Mouse (Mus musculus) lung, embryonic 15.5 days (tissue): ENCODE data around the gene Brd1. TPM values are rescaled to one million over a fixed set of nuclear protein-coding genes. Genes with fewer than 3 reads are reported as not detected.
"Not testable (repeated sequence)": the region's sequence is repeated elsewhere in the genome, so short reads cannot be mapped to it uniquely, and the experiment has no call there.

ENCODE experiments used
- ATAC-seq: fragments of 200-750 bp; cut with Nextera tagmentation; 2 replicates; pipeline ENCODE4 v1.8.0; 2017; ENCODE audit warnings: moderate number of reproducible peaks, borderline replicate concordance; ENCODE audit not compliant: low FRiP score, low TSS enrichment; ENCODE audit errors: extremely low read depth
- H3K27ac ChIP-seq: fragments of 300-500 bp; sonication (generic); 2 replicates; pipeline ENCODE4 v1.5.1; 2015; ENCODE audit warnings: moderate library complexity, mild to moderate bottlenecking, inconsistent platforms
- H3K27me3 ChIP-seq: fragments of 300-500 bp; sonication (generic); 2 replicates; pipeline ENCODE4 v1.6.1; 2015; ENCODE audit warnings: inconsistent platforms
- H3K36me3 ChIP-seq: fragments of 300-500 bp; sonication (generic); 2 replicates; pipeline ENCODE4 v1.6.1; 2015; ENCODE audit warnings: inconsistent platforms
- H3K4me1 ChIP-seq: fragments of 300-500 bp; sonication (generic); 2 replicates; pipeline ENCODE4 v1.6.1; 2015; ENCODE audit warnings: inconsistent platforms
- H3K4me2 ChIP-seq: fragments of 300-500 bp; sonication (generic); 2 replicates; pipeline ENCODE4 v1.6.1; 2015; ENCODE audit warnings: inconsistent platforms, mild to moderate bottlenecking, moderate library complexity
- H3K4me3 ChIP-seq: fragments of 300-500 bp; sonication (generic); 2 replicates; pipeline ENCODE4 v1.5.1; 2015; ENCODE audit warnings: mild to moderate bottlenecking, inconsistent platforms
- H3K9ac ChIP-seq: fragments of 300-500 bp; sonication (generic); 2 replicates; pipeline ENCODE4 v1.6.1; 2015; ENCODE audit warnings: inconsistent platforms
- H3K9me3 ChIP-seq: fragments of 300-500 bp; sonication (generic); 2 replicates; pipeline ENCODE4 v1.6.1; 2016; ENCODE audit warnings: inconsistent platforms
- WGBS: fragments of 180-500 bp; shearing (Covaris S2); methylation state at CpG from one replicate; pipeline ENCODE4 v1.1.7; 2015; 5-methylcytosine and 5-hydroxymethylcytosine counted together
- polyA plus RNA-seq: library from polyadenylated mRNA; unstranded; fragments of >200 nt; fragmentation: Nextera tagmentation; extraction: Ambion mirVana; gene quantifications from 2 replicates; pipeline ENCODE4 v1.2.1, GENCODE M21; 2015

The Brd1 gene
- 17.5 and 19.9 TPM in 2 replicates for polyA plus RNA-seq

GRCm38 (mm10) chr15:88733834-88734571 lies at the start of gene Brd1:
Brd1 (minus strand) TSS chr15:88734233.
- peaks cover 17% of the 10 kb centered on the region for H3K36me3 ChIP-seq
- WGBS = under 1% methylated on average over 78 of the region's 103 CpGs
- H3K4me3 ChIP-seq = peak within 1 kb of the TSS; percentile 97
- peaks cover 22% of the 10 kb centered on the region for H3K4me1 ChIP-seq
- peak; percentile 86 for ATAC-seq
- H3K9me3 ChIP-seq = no peaks in the 10 kb centered on the region
- H3K4me2 ChIP-seq = peak within 1 kb of the TSS; percentile 77
- peak within 1 kb of the TSS; percentile 90 for H3K27ac ChIP-seq
- peak within 1 kb of the TSS; percentile 98 for H3K9ac ChIP-seq
- H3K27me3 ChIP-seq = no peaks in the 10 kb centered on the region

GRCm38 (mm10) chr15:88774630-88775029 lies 40.6 kb upstream of the Brd1 start:
- not testable (repeated sequence) for H3K4me2 ChIP-seq, H3K27ac ChIP-seq, H3K9me3 ChIP-seq, ATAC-seq, H3K4me1 ChIP-seq, H3K4me3 ChIP-seq, H3K9ac ChIP-seq, H3K27me3 ChIP-seq
- H3K36me3 ChIP-seq = peaks cover 16% of the 10 kb centered on the region
- 92% methylated on average over 5 of the region's 5 CpGs for WGBS

GRCm38 (mm10) chr15:88768537-88768936 lies 34.5 kb upstream of the Brd1 start:
- 63% methylated on average over 1 of the region's 1 CpGs for WGBS
- Histone ChIP-seq H3K4me2 (no peak overlapping the region), H3K36me3 (peaks cover 20% of the 10 kb centered on the region), H3K4me3 (no peak overlapping the region), H3K9ac (no peak overlapping the region), H3K27ac (no peak overlapping the region), H3K9me3 (no peaks in the 10 kb centered on the region), H3K4me1 (no peaks in the 10 kb centered on the region), H3K27me3 (no peaks in the 10 kb centered on the region)
- no peak for ATAC-seq

- not testable (repeated sequence) for H3K4me2 ChIP-seq, H3K4me1 ChIP-seq, H3K9me3 ChIP-seq, H3K9ac ChIP-seq, H3K27me3 ChIP-seq, ATAC-seq, H3K27ac ChIP-seq, H3K4me3 ChIP-seq
- 91% methylated on average over 2 of the region's 2 CpGs for WGBS
- peaks cover 26% of the 10 kb centered on the region for H3K36me3 ChIP-seq
Measured at GRCm38 (mm10) chr15:88766139-88766538, 32.1 kb upstream of the Brd1 start.

- ATAC-seq = no peak
- H3K4me1 ChIP-seq = peaks cover 4% of the 10 kb centered on the region; the same call in 1 of the 2 replicates
- H3K27me3 ChIP-seq = no peaks in the 10 kb centered on the region
- no peak overlapping the region for H3K4me3 ChIP-seq
- H3K9ac ChIP-seq = no peak overlapping the region
- peaks cover 33% of the 10 kb centered on the region for H3K36me3 ChIP-seq
- no peak overlapping the region for H3K4me2 ChIP-seq
- H3K9me3 ChIP-seq = no peaks in the 10 kb centered on the region
- no peak overlapping the region for H3K27ac ChIP-seq
- 93% methylated on average over 4 of the region's 4 CpGs for WGBS
Measured at GRCm38 (mm10) chr15:88761551-88761950, 27.5 kb upstream of the Brd1 start.

- peaks cover 29% of the 10 kb centered on the region for H3K36me3 ChIP-seq
- H3K4me3 ChIP-seq = no peak overlapping the region
- WGBS = 52% methylated on average over 3 of the region's 3 CpGs
- H3K27ac ChIP-seq = peak overlapping the region; percentile 61
- ATAC-seq = no peak
- H3K9me3 ChIP-seq = no peaks in the 10 kb centered on the region
- H3K27me3 ChIP-seq = no peaks in the 10 kb centered on the region
- H3K9ac ChIP-seq = no peak overlapping the region
- no peak overlapping the region for H3K4me2 ChIP-seq
- H3K4me1 ChIP-seq = peaks cover 14% of the 10 kb centered on the region
Measured at GRCm38 (mm10) chr15:88758061-88758460, 24.0 kb upstream of the Brd1 start.

GRCm38 (mm10) chr15:88755761-88756160 lies 21.7 kb upstream of the Brd1 start:
- Histone ChIP-seq H3K27me3 (no peaks in the 10 kb centered on the region), H3K27ac (no peak overlapping the region), H3K9ac (no peak overlapping the region), H3K4me2 (no peak overlapping the region), H3K4me3 (no peak overlapping the region), H3K4me1 (peaks cover 19% of the 10 kb centered on the region), H3K36me3 (peaks cover 13% of the 10 kb centered on the region), H3K9me3 (no peaks in the 10 kb centered on the region)
- 96% methylated on average over 18 of the region's 18 CpGs for WGBS
- ATAC-seq = no peak

GRCm38 (mm10) chr15:88754896-88755295 lies 20.9 kb upstream of the Brd1 start:
- Histone ChIP-seq H3K4me3 (no peak overlapping the region), H3K9ac (no peak overlapping the region), H3K27me3 (no peaks in the 10 kb centered on the region), H3K4me2 (no peak overlapping the region), H3K4me1 (peaks cover 23% of the 10 kb centered on the region), H3K9me3 (no peaks in the 10 kb centered on the region), H3K27ac (no peak overlapping the region), H3K36me3 (peaks cover 7% of the 10 kb centered on the region; the same call in 1 of the 2 replicates)
- WGBS = 63% methylated on average over 2 of the region's 2 CpGs
- ATAC-seq = no peak

- 1% methylated on average over 8 of the region's 8 CpGs for WGBS
- Histone ChIP-seq H3K27me3 (no peaks in the 10 kb centered on the region), H3K36me3 (peaks cover 7% of the 10 kb centered on the region; the same call in 1 of the 2 replicates), H3K9ac (peak overlapping the region; percentile 78), H3K9me3 (no peaks in the 10 kb centered on the region), H3K27ac (peak overlapping the region; percentile 86), H3K4me1 (peaks cover 22% of the 10 kb centered on the region), H3K4me2 (peak overlapping the region; percentile 80), H3K4me3 (peak overlapping the region; percentile 89)
- no peak for ATAC-seq
Measured at GRCm38 (mm10) chr15:88752403-88752733, 18.3 kb upstream of the Brd1 start.

GRCm38 (mm10) chr15:88751564-88752402 lies 17.8 kb upstream of the Brd1 start, which contains the start of gene Zbed4:
Zbed4 (plus strand) TSS chr15:88751660.
- Histone ChIP-seq H3K4me3 (peak within 1 kb of the TSS; percentile 89), H3K36me3 (peaks cover under 1% of the 10 kb centered on the region; the same call in 1 of the 2 replicates), H3K9me3 (no peaks in the 10 kb centered on the region), H3K27me3 (no peaks in the 10 kb centered on the region), H3K9ac (peak within 1 kb of the TSS; percentile 78), H3K4me1 (peaks cover 19% of the 10 kb centered on the region), H3K27ac (peak within 1 kb of the TSS; percentile 86), H3K4me2 (peak within 1 kb of the TSS; percentile 80)
- ATAC-seq = peak; percentile 76
- under 1% methylated on average over 105 of the region's 119 CpGs for WGBS

- H3K36me3 ChIP-seq = no peaks in the 10 kb centered on the region
- ATAC-seq = peak; percentile 98
- H3K9me3 ChIP-seq = no peaks in the 10 kb centered on the region
- peak overlapping the region; percentile 50 for H3K9ac ChIP-seq
- peak overlapping the region; percentile 86 for H3K27ac ChIP-seq
- 8% methylated on average over 52 of the region's 54 CpGs for WGBS
- peak overlapping the region; percentile 89 for H3K4me3 ChIP-seq
- H3K4me1 ChIP-seq = peaks cover 19% of the 10 kb centered on the region
- H3K27me3 ChIP-seq = no peaks in the 10 kb centered on the region
- H3K4me2 ChIP-seq = peak overlapping the region; percentile 80
Measured at GRCm38 (mm10) chr15:88750677-88751563, 16.9 kb upstream of the Brd1 start.
